Mouse (Mus musculus): ENCODE results near the gene Wdr1. TPM values are rescaled to one million over a fixed set of nuclear protein-coding genes. Genes with fewer than 3 reads are reported as not detected.

The Wdr1 gene
- polyA plus RNA-seq, 1 experiment from 2014 or later: 241 TPM

Other genes starting within 250 kb of the Wdr1 start
- not detected in 2 replicates for gene Drd5, start 243.9 kb downstream of the Wdr1 start, polyA plus RNA-seq (2014; fragmentation: Nextera tagmentation; extraction: Ambion mirVana)
- gene Slc2a9, start 60.1 kb downstream of the Wdr1 start, polyA plus RNA-seq (2014; fragmentation: Nextera tagmentation; extraction: Ambion mirVana): 0.56 and 0.76 TPM in 2 replicates
- gene Zfp518b, start 121.6 kb upstream of the Wdr1 start, polyA plus RNA-seq (2014; fragmentation: Nextera tagmentation; extraction: Ambion mirVana): 17.1 and 19.6 TPM in 2 replicates